Mouse (Mus musculus): ENCODE measurements around the gene Fbxl15.
A peak's percentile ranks its signal among the peaks of the same experiment; 100 is the strongest.

Fbxl15 gene

DNA sequence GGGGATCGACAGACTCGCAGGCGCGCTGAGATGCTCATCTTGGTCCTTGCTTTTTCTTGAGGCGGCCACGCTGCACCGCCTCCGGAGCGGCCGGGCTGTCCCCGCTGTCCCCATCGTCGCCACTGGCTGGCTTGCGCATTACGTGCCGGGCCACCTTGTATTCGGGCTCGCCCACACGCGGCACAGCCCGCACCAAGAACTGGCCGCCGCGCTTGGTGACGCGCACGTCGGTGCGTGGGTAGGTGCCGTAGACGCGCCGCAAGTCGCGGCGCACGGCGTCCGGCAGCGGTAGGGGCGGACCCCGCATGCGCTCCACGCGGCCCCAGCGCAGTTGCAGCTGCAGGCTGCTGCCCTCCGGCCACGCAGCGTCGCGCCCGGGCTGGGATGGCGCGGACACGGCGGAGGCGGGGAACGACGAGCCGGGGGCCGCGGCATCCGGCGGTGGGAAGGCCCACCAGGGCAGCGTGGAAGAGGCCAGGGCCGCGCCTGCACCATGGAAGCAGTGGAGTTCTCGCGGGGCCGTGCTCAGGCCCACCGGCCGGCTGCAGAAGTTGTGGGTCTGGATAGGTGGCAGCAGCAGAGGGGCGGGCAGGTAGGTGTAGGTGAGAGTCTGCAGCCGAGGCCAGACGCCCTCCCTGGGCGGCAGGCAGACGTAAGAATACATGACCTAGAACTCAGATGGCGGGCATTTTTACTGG lies 20.9 kb downstream of the Fbxl15 start:
- DNase-seq: peak; percentile 91

DNA sequence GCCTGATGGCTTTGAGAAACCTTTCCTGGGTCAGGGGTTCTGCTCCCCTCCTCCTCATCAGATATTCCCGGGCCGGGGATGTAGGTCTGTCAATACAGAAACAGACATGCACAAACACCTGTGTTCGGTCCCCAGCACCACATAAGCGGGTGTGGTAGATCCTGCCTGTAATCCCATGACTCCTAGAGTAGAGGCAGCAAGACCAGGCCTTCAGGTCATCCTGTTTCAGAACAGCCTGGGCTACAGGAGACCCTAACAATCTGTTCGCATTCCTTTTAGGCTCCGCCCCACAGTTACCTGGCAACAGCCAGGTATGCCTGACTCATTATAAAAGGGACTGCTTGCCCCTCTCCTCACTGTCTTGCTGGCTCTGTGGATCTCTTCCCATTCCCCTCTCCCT lies 21.6 kb downstream of the Fbxl15 start:
- no peak for DNase-seq

DNA sequence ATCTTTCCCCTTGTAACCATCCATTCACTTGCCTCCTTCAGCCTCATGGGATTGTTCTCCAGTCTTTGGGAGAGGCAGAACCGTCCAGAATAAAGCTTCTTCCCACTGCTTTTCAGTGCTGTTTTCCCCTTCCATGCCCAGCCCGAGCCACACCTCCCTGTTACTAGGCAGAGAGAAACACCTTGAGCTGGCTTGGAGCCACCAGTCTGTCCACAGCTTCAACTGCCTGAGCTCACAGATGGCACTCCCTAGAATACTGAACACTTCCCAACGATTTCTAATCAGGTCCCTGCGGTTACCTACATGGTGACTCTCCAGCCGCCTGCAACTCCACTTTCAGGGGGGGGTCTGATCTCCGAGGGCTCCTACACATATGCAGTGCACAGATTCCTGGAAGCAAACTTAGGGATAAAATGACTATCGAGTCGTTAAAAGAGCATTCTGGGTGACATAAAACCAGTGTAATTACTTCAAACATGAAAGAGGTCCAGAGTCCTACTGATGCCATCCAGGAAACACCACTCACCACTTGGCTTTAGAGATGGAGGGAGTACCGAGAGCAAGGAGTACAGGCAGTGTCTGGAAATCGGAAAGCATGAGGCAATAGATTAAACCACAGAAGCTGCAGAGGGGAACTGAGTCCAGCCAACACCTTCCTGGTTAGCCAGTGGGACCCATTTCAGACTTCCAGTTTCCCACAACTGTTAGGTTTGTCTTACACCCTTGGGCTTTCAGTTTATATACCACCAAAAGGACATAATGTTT lies 22.4 kb downstream of the Fbxl15 start, which contains the start of gene 2310034G01Rik:
2310034G01Rik (minus strand) TSS at position 135 of the 765 bp plus-strand sequence.
- DNase-seq: no peak

DNA sequence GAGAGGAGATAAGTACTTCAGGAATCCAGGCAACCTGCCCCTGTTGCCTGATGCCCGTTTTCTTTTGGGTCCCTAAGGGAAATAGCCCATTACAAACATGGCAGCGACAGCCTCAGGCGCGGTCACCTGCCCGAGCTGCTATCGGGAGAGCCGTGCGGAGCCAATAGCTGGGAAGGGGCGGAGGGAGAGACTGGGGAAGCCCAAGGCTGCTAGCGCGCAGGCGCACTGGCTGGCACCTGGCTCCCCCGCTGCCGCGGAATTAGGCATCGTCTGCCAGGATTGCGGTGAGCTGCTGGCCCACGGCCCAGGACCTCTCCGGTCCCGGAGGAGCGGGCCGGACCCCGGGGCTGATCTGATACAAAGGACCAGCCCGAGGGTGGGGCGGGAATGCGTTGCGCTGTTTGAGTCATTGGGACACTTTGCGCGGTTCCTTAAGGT lies 28.7 kb downstream of the Fbxl15 start:
- DNase-seq: peak; percentile 92

DNA sequence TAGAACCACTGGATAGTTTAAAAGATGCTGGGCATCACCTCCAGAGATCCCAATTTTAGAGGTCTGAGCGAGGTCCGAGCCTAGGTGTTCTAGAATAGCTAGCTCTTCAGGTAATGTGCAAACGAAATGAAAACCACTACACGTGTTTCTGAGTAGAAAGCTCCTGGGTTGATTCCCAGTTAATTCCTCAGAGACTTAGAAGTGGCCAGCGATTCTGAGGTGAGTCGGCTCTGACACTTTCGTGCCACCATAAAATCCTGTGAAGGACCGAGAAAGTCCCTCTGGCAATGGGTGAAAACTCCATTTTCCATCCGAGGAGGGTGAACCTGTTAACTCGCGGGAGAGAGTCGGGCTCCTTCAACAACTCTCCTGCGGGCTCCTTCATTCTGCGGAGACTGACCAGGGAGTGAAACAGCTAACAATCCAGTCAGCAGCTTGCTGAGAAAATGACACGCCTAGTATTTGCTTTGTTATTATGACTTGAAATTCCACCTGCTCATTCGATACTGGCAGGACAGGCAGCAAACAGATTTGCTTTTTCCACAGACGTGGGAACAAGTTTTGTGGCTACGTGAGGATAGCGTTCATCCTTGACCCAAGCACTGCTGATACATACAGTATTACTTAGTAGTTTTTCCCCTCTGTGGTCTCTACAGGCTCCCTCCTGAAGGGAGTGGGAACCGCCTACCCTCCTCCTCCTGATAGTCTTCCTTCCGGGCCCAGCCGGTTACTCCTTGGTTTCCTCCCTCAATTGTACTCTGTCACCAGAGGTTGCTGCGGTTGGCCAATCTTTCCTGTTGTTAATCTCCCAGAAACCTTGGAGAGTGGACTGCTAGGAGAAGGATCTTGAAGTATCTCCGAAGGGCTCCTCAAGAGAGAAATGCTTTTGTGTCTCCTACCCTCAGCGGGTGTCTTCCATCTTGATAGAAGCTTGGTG lies 29.6 kb downstream of the Fbxl15 start:
- DNase-seq: no peak

DNA sequence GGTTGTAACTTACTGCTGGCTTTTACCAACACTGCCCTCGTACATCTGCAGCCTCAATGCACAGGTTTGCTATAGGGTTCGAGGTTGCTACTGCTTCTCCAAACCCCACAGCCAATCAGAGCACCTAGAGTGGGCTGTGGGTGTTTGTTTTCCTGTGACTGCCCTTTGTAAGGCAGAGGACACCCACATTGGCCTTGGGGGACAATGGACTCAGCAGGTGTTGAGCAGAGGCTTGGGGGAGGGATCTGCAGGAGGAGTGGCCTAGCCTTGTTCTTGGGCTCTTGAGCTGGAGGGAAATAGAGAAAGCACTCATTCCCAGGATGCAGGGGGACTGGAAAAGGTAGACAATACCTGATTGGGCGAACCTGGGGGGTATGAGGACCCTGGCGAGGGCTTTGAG lies 30.4 kb downstream of the Fbxl15 start:
- no peak for DNase-seq

DNA sequence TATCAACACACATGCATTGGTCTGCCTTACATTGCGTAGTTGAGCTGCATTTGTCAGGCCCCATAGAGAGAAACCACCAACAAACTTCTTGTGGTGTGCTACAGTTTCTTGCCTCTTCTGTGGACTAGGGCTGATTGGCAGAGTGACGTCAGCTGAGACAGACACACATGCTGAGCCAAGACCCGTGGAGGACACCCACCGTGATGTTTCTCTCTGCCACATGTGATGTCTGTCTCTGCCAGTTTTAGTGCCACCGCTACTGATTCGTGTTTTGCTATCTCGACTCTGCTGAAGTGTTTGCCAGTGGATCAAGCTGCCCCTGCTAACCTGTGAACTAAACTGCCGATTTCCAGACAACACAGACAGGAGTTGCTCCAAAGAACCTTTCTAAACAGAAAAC lies 34.1 kb downstream of the Fbxl15 start:
- no peak for DNase-seq

DNA sequence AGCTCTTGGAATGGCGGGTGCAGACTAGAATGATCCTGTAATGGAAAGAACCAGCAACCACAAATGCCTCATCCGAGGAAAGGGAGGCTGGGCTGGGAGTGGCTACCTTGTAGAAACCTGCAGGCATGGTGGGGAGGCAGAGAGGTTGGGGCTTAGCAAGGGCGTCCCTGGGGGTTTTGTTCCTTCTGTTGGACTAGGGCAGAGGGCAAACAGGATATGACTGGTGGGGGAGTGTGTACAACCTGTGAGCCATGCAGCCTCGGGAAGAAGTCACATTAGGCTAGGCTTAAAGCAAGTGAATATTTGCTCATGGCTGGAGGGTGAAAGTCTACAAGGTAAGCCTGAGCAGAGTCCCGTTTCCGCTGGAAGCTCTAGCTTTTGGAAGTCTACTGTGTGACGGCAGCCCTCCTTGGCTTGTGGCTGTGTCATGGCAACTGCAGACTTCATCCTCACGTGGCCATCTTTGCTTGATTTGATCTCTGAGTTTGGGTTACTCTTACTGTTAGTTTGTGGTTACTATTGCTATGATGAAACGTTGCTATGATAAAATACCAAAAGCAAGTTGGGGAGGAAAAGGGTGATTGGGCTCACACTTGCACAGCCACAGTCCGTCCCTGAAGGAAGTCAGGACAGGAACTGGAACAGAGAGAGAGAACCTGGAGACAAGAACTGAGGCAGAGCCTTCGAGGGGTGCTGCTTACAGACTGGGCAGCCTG lies 35.5 kb downstream of the Fbxl15 start:
- no peak for DNase-seq

DNA sequence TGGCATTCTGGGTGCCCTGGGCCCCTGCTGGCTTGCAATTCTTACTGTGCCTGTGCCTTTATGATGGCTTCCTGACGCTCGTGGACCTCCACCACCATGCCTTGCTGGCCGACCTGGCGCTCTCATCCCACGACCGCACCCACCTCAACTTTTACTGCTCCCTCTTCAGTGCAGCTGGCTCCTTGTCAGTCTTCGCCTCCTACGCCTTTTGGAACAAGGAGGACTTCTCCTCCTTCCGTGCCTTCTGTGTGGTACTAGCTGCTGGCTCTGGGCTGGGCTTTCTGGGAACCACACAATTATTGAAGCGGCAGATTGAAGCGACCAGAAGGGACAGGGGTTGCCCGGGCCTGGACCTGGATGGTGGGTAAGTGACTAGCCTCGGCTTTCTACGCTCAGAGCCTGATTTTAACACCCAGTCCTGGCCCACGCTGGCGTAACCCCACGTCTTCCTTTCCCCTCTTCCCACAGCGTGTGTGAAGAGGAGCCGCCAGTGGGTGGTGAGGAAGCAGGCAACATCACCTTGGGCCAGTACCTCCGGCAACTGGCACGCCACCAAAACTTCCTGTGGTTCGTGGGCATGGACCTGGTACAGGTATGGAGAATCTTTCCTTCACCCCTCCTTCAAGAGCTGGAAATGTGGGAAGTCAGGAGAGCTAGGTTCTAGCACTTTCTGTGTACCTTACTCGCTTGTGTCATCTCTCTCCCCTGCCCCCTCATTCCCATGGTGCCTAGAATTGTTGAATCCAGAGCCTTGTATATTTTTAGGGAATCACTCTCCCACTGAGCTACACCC lies 40.0 kb downstream of the Fbxl15 start:
- DNase-seq: no peak

DNA sequence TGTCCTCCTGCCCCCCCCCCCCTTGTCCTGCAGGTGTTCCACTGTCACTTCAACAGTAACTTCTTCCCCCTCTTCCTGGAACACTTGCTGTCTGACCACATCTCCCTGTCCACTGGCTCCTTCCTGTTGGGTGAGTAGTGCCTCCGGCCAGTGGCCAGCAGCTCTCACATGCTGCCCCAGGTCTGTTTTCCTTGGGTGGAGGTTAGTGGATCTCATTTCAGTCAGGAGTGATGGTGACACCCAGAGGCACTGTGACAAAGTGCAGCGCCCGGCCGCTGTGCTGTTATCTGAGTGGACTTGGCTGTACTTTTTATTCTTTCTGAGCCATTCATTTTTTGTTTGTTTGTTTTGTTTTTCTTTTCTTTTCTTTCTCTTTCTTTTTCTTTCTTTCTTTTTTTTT lies 41.2 kb downstream of the Fbxl15 start:
- DNase-seq: peak; percentile 64

DNA sequence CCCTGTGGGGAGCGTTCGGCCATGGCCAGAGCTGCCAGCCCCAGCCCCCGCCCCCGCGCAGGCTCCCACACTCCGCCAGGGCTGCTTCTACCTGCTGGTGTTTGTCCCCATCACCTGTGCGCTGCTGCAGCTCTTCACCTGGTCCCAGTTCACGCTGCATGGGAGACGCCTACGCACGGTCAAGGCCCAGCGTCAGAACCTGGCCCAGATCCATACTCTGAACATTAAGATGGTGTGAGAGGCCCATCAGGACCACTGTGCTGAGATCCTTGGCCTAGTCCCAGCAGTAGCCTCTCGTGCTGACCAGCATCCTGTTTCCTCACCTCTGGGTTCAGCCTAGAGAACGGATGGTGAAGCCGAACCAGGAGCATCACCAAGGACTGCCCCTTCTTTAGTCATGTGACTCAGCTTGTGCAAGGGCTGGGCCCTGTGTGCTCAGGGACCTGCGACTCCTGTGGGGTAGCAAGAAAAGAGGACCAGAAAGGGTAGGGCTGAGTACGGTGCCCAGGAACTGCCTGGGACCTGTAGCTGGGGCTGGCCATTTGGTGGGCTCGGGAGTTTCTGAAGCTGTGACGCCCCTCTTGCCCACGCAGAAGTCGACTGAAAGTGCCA lies 46.6 kb downstream of the Fbxl15 start:
- no peak for DNase-seq

DNA sequence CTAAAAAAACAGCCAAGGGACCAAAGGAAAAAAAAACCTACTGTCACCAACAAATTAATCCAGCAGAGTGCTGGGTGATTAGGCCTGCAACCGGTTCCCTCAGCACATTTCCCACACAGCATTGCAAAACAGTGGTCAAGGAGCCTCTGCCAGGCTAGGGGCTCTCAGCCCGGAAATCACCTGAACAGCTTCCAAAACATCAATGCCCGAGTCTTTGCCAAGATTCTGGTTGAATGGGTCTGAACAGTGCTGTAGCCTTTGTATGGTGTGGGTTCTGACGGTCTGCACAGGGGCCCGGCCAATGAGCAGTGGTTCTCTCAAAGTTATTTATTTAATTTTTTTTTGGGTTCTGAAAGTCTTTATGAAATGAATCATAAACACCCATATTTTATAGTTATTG lies 47.5 kb downstream of the Fbxl15 start:
- DNase-seq: no peak

DNA sequence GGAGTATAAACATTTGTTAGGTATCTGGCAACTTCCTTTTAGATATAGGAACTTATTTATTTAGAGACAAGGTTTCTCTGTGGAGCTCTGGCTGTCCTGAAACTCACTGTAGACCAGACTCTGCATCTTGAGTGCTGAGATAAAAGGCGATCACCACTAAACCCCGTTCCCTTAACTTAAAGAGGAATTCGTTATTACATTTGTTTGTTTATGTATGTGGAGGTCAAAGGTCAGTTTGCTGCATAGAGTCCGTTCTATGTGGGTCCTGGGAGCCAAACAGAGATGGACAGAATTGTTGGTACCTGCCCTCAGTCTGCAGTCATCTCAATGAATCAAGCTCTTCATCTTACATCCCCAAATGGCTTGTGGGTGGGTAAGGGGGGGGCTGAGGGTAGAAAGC lies 47.9 kb downstream of the Fbxl15 start:
- DNase-seq: no peak

All from retina, postnatal 1 day (tissue).